Mouse (Mus musculus): ENCODE data around the gene Naa25. TPM values are rescaled to one million over a fixed set of nuclear protein-coding genes. Genes with fewer than 3 reads are reported as not detected.

Gene Naa25
- polyA plus RNA-seq, 1 experiment from 2014 or later: 14.2 TPM

- H3K36me3 ChIP-seq (ENCODE audit: control insufficient read depth, insufficient read depth): no peaks in the 10 kb centered on the region; the same call in 1 of the 2 replicates
- H3K27ac ChIP-seq (ENCODE audit: low read depth, low read length): peak overlapping the region; percentile 98
- no peak overlapping the region for H3K4me3 ChIP-seq (ENCODE audit: low read depth, low read length)
- H3K4me1 ChIP-seq (replicated peaks; ENCODE audit: control insufficient read depth, insufficient read depth, low read length): peaks cover 18% of the 10 kb centered on the region
- peak overlapping the region; percentile 31; the same call in 1 of the 2 replicates for H3K9ac ChIP-seq (ENCODE audit: low read depth, low read length)
- WGBS: 37% methylated on average over 3 of the region's 3 CpGs
- peak; percentile 72 for ATAC-seq
- TF ChIP-seq CTCF (IDR thresholded peaks at IDR 0.05; ENCODE audit: low read depth): no peak
- no peaks in the 10 kb centered on the region for H3K27me3 ChIP-seq (replicated peaks; ENCODE audit: control insufficient read depth, insufficient read depth, low read length)
- peak overlapping the region; percentile 40; the same call in 1 of the 2 replicates for H3K4me2 ChIP-seq (replicated peaks; ENCODE audit: low read depth)
- no peaks in the 10 kb centered on the region for H3K9me3 ChIP-seq (ENCODE audit: control insufficient read depth)
Measured at GRCm38 (mm10) chr5:121454503-121454782, 56.7 kb downstream of the Naa25 start.

GRCm38 (mm10) chr5:121455510-121456265 is 58.0 kb downstream of the Naa25 start:
- no peak for ATAC-seq
- 63% methylated on average over 9 of the region's 9 CpGs for WGBS
- Histone ChIP-seq H3K9ac (ENCODE audit: low read depth, low read length) (no peak overlapping the region), H3K27ac (ENCODE audit: low read depth, low read length) (peak overlapping the region; percentile 21; the same call in 1 of the 2 replicates), H3K4me3 (ENCODE audit: low read depth, low read length) (no peak overlapping the region), H3K36me3 (ENCODE audit: control insufficient read depth, insufficient read depth) (no peaks in the 10 kb centered on the region), H3K4me2 (replicated peaks; ENCODE audit: low read depth) (no peak overlapping the region), H3K9me3 (ENCODE audit: control insufficient read depth) (no peaks in the 10 kb centered on the region), H3K4me1 (replicated peaks; ENCODE audit: control insufficient read depth, insufficient read depth, low read length) (peaks cover 14% of the 10 kb centered on the region; the same call in 1 of the 2 replicates), H3K27me3 (replicated peaks; ENCODE audit: control insufficient read depth, insufficient read depth, low read length) (no peaks in the 10 kb centered on the region)
- TF ChIP-seq CTCF (IDR thresholded peaks at IDR 0.05; ENCODE audit: low read depth): no peak

- Histone ChIP-seq H3K4me3 (ENCODE audit: low read depth, low read length) (no peak overlapping the region), H3K27me3 (replicated peaks; ENCODE audit: control insufficient read depth, insufficient read depth, low read length) (no peaks in the 10 kb centered on the region), H3K9me3 (ENCODE audit: control insufficient read depth) (no peaks in the 10 kb centered on the region), H3K27ac (ENCODE audit: low read depth, low read length) (no peak overlapping the region), H3K4me2 (replicated peaks; ENCODE audit: low read depth) (no peak overlapping the region), H3K36me3 (ENCODE audit: control insufficient read depth, insufficient read depth) (no peaks in the 10 kb centered on the region), H3K4me1 (replicated peaks; ENCODE audit: control insufficient read depth, insufficient read depth, low read length) (no peaks in the 10 kb centered on the region), H3K9ac (ENCODE audit: low read depth, low read length) (no peak overlapping the region)
- WGBS: 42% methylated on average over 4 of the region's 4 CpGs
- peak; percentile 71 for ATAC-seq
- TF ChIP-seq CTCF (IDR thresholded peaks at IDR 0.05; ENCODE audit: low read depth): no peak
Measured at GRCm38 (mm10) chr5:121461339-121462170, 63.8 kb downstream of the Naa25 start.

- no peak overlapping the region for H3K27ac ChIP-seq (ENCODE audit: low read depth, low read length)
- no peaks in the 10 kb centered on the region for H3K4me1 ChIP-seq (replicated peaks; ENCODE audit: control insufficient read depth, insufficient read depth, low read length)
- no peaks in the 10 kb centered on the region for H3K36me3 ChIP-seq (ENCODE audit: control insufficient read depth, insufficient read depth)
- H3K4me3 ChIP-seq (ENCODE audit: low read depth, low read length): no peak overlapping the region
- H3K9ac ChIP-seq (ENCODE audit: low read depth, low read length): no peak overlapping the region
- 14% methylated on average over 1 of the region's 1 CpGs for WGBS
- no peak for ATAC-seq
- no peaks in the 10 kb centered on the region for H3K9me3 ChIP-seq (ENCODE audit: control insufficient read depth)
- no peaks in the 10 kb centered on the region for H3K27me3 ChIP-seq (replicated peaks; ENCODE audit: control insufficient read depth, insufficient read depth, low read length)
- no peak overlapping the region for H3K4me2 ChIP-seq (replicated peaks; ENCODE audit: low read depth)
- no peak for TF ChIP-seq CTCF (IDR thresholded peaks at IDR 0.05; ENCODE audit: low read depth)
Measured at GRCm38 (mm10) chr5:121462171-121462502, 64.4 kb downstream of the Naa25 start.

- Histone ChIP-seq H3K27ac (ENCODE audit: low read depth, low read length) (no peak overlapping the region), H3K36me3 (ENCODE audit: control insufficient read depth, insufficient read depth) (no peaks in the 10 kb centered on the region), H3K4me2 (replicated peaks; ENCODE audit: low read depth) (no peak overlapping the region), H3K4me1 (replicated peaks; ENCODE audit: control insufficient read depth, insufficient read depth, low read length) (no peaks in the 10 kb centered on the region), H3K9ac (ENCODE audit: low read depth, low read length) (no peak overlapping the region), H3K4me3 (ENCODE audit: low read depth, low read length) (no peak overlapping the region), H3K9me3 (ENCODE audit: control insufficient read depth) (no peaks in the 10 kb centered on the region), H3K27me3 (replicated peaks; ENCODE audit: control insufficient read depth, insufficient read depth, low read length) (no peaks in the 10 kb centered on the region)
- WGBS: 58% methylated on average over 5 of the region's 5 CpGs
- peak; percentile 36; the same call in 1 of the 2 replicates for ATAC-seq
- no peak for TF ChIP-seq CTCF (IDR thresholded peaks at IDR 0.05; ENCODE audit: low read depth)
Measured at GRCm38 (mm10) chr5:121462967-121463366, 65.2 kb downstream of the Naa25 start.

GRCm38 (mm10) chr5:121463601-121464250 is 66.0 kb downstream of the Naa25 start:
- ATAC-seq: no peak
- Histone ChIP-seq H3K4me1 (replicated peaks; ENCODE audit: control insufficient read depth, insufficient read depth, low read length) (no peaks in the 10 kb centered on the region), H3K9me3 (ENCODE audit: control insufficient read depth) (no peaks in the 10 kb centered on the region), H3K36me3 (ENCODE audit: control insufficient read depth, insufficient read depth) (no peaks in the 10 kb centered on the region), H3K4me3 (ENCODE audit: low read depth, low read length) (no peak overlapping the region), H3K27me3 (replicated peaks; ENCODE audit: control insufficient read depth, insufficient read depth, low read length) (no peaks in the 10 kb centered on the region), H3K27ac (ENCODE audit: low read depth, low read length) (no peak overlapping the region), H3K9ac (ENCODE audit: low read depth, low read length) (no peak overlapping the region), H3K4me2 (replicated peaks; ENCODE audit: low read depth) (no peak overlapping the region)
- WGBS: 66% methylated on average over 5 of the region's 5 CpGs
- TF ChIP-seq CTCF (IDR thresholded peaks at IDR 0.05; ENCODE audit: low read depth): no peak
